Mouse (Mus musculus) kidney, postnatal 0 days (tissue): ENCODE measurements around the gene Gm6525. TPM values are rescaled to one million over a fixed set of nuclear protein-coding genes. Genes with fewer than 3 reads are reported as not detected.
A peak's percentile ranks its signal among the peaks of the same experiment; 100 is the strongest.

Experiments
- ATAC-seq: fragments of 200-750 bp; cut with Nextera tagmentation; replicated peaks from 2 replicates; pipeline ENCODE4 v1.8.0; 2017; ENCODE audit warnings: low read depth, moderate number of reproducible peaks, moderate TSS enrichment, moderate library complexity; ENCODE audit not compliant: low FRiP score
- DNase-seq: peaks from one replicate; pipeline ENCODE4 v3.0.0-alpha.2; 2016; ENCODE audit warnings: low spot score
- H3K27ac ChIP-seq: fragments of 300-500 bp; sonication (generic); 2 replicates; pipeline ENCODE4 v1.5.1; 2014; ENCODE audit warnings: mild to moderate bottlenecking
- H3K27me3 ChIP-seq: fragments of 300-500 bp; sonication (generic); 2 replicates; pipeline ENCODE4 v1.6.1; 2014; ENCODE audit warnings: low read length, mixed read lengths; ENCODE audit not compliant: insufficient read depth
- H3K36me3 ChIP-seq: fragments of 300-500 bp; sonication (generic); 2 replicates; pipeline ENCODE4 v1.6.1; 2014; ENCODE audit warnings: low read length, mixed read lengths; ENCODE audit not compliant: insufficient read depth
- H3K4me1 ChIP-seq: fragments of 300-500 bp; sonication (generic); replicated peaks from 2 replicates; pipeline ENCODE4 v1.6.1; 2014; ENCODE audit warnings: antibody characterized with exemption, low read length, mixed read lengths; ENCODE audit not compliant: insufficient read depth
- H3K4me2 ChIP-seq: fragments of 300-500 bp; sonication (generic); 2 replicates; pipeline ENCODE4 v1.6.1; 2014; ENCODE audit warnings: mild to moderate bottlenecking, low read length, moderate library complexity, mixed read lengths
- H3K4me3 ChIP-seq: fragments of 300-500 bp; sonication (generic); replicated peaks from 2 replicates; pipeline ENCODE4 v1.5.1; 2014; ENCODE audit warnings: low read depth, low read length
- H3K9ac ChIP-seq: fragments of 300-500 bp; sonication (generic); 2 replicates; pipeline ENCODE4 v1.6.1; 2014; ENCODE audit warnings: low read depth, low read length
- H3K9me3 ChIP-seq: fragments of 300-500 bp; sonication (generic); replicated peaks from 2 replicates; pipeline ENCODE4 v1.6.1; 2016; ENCODE audit warnings: low read length, inconsistent platforms, mixed read lengths
- CTCF ChIP-seq: IDR thresholded peaks from 2 replicates; pipeline ENCODE4 v1.5.1; 2016; ENCODE audit warnings: antibody characterized with exemption, low read depth, mild to moderate bottlenecking, moderate library complexity
- WGBS: fragments of 180-500 bp; shearing (Covaris S2); extraction: QIAGEN DNeasy Blood & Tissue Kit; methylation state at CpG from one replicate; pipeline ENCODE4 v1.1.7; 2014; 5-methylcytosine and 5-hydroxymethylcytosine counted together
- polyA plus RNA-seq: library from polyadenylated mRNA; unstranded; fragments of >200 nt; fragmentation: Nextera tagmentation; extraction: Ambion mirVana; gene quantifications from 2 replicates; pipeline ENCODE4 v1.2.1, GENCODE M21; 2015

Gm6525 gene
- polyA plus RNA-seq, 1 experiment from 2014 or later, result 0.66 TPM

GRCm38 (mm10) chr3:84219720-84220273 is 45.9 kb downstream of the Gm6525 start:
- Histone ChIP-seq H3K36me3 (no peaks in the 10 kb centered on the region), H3K4me3 (peak overlapping the region; percentile 35; the same call in 1 of the 2 replicates), H3K27me3 (no peaks in the 10 kb centered on the region), H3K9me3 (no peaks in the 10 kb centered on the region), H3K4me2 (peak overlapping the region; percentile 73), H3K9ac (no peak overlapping the region), H3K27ac (no peak overlapping the region), H3K4me1 (peaks cover 6% of the 10 kb centered on the region; the same call in 1 of the 2 replicates)
- TF ChIP-seq CTCF, result no peak
- 9% methylated on average over 9 of the region's 9 CpGs for WGBS
- ATAC-seq (no peak), DNase-seq (no peak)

DNA sequence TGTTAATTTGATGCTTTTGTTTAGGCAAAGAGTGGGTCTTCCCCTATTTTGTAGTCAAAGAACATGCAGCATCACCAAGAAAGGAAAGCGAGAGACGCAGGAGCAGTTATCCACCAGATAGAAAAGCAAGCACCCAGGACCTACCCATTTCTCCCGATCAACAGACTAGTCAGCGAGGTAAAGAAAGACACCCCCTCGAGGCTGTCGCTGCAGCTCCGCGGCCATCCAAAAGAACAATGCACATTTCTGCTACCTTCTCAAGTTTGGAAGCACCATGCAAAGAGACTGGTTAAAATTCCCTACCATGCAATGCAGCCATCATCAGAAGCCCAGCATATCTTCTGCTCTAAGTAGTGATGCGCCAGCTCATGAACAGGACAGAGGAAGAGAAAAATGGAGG is 46.4 kb downstream of the Gm6525 start:
- peak overlapping the region; percentile 46; the same call in 1 of the 2 replicates for H3K9ac ChIP-seq
- H3K4me3 ChIP-seq, result peak overlapping the region; percentile 35
- H3K27me3 ChIP-seq, result no peaks in the 10 kb centered on the region
- DNase-seq, result peak; percentile 16
- peak overlapping the region; percentile 73 for H3K4me2 ChIP-seq
- H3K4me1 ChIP-seq, result peaks cover 6% of the 10 kb centered on the region; the same call in 1 of the 2 replicates
- no peak for ATAC-seq
- TF ChIP-seq CTCF, result no peak
- 2% methylated on average over 9 of the region's 9 CpGs for WGBS
- H3K27ac ChIP-seq, result no peak overlapping the region
- no peaks in the 10 kb centered on the region for H3K9me3 ChIP-seq
- no peaks in the 10 kb centered on the region for H3K36me3 ChIP-seq

- H3K4me1 ChIP-seq, result peaks cover 6% of the 10 kb centered on the region; the same call in 1 of the 2 replicates
- DNase-seq (peak; percentile 82), ATAC-seq (no peak)
- no peaks in the 10 kb centered on the region for H3K36me3 ChIP-seq
- peak overlapping the region; percentile 73 for H3K4me2 ChIP-seq
- no peak for TF ChIP-seq CTCF
- peak overlapping the region; percentile 35 for H3K4me3 ChIP-seq
- no peaks in the 10 kb centered on the region for H3K9me3 ChIP-seq
- no peak overlapping the region for H3K27ac ChIP-seq
- under 1% methylated on average over 11 of the region's 11 CpGs for WGBS
- no peaks in the 10 kb centered on the region for H3K27me3 ChIP-seq
- H3K9ac ChIP-seq, result peak overlapping the region; percentile 46; the same call in 1 of the 2 replicates
Observed at GRCm38 (mm10) chr3:84220748-84221147, 46.8 kb downstream of the Gm6525 start.

Other genes with a start within 250 kb of the Gm6525 start
- 21.6 and 22.4 TPM in 2 replicates for gene Tmem131l, start 133.9 kb upstream of the Gm6525 start, polyA plus RNA-seq
- gene Mnd1, start 18.3 kb upstream of the Gm6525 start, polyA plus RNA-seq, result 15.3 and 17.2 TPM in 2 replicates
- 23.0 and 24.1 TPM in 2 replicates for gene Trim2, start 132.8 kb downstream of the Gm6525 start, polyA plus RNA-seq